Mouse (Mus musculus) left cerebral cortex, adult 6 months (tissue): ENCODE results near the gene Strip1. TPM values are rescaled to one million over a fixed set of nuclear protein-coding genes. Genes with fewer than 3 reads are reported as not detected.

Experiments
- long read RNA-seq, 2 experiments: library from polyadenylated mRNA; unstranded; transcript quantifications; one replicate each; pipeline ENCODE4 v2.0.0; 2019 to 2020
- polyA plus RNA-seq: library from polyadenylated mRNA; unstranded; fragments of <200 nt; fragmentation: Nextera tagmentation; gene quantifications from 2 replicates; pipeline ENCODE4 v1.2.3, GENCODE M21; 2021

Gene Strip1
- 40.1 and 50.6 TPM in 2 replicates for polyA plus RNA-seq
- long read RNA-seq, experiment 1, transcript Strip1-201 (21 exons, 3,215 nt): major isoform, 340 of 426 reads
- long read RNA-seq, experiment 1, partial matches to known transcripts: 33 of 426 reads
- long read RNA-seq, experiment 1, other reads (novel, unspliced or antisense): 51 of 426 reads
- long read RNA-seq, experiment 2, transcript Strip1-205 (1 exons, 1,550 nt): minor isoform, 7 of 60 reads
- long read RNA-seq, experiment 2, transcript Strip1-201 (21 exons, 3,215 nt): major isoform, 35 of 60 reads
- long read RNA-seq, experiment 2, partial matches to known transcripts: 16 of 60 reads
- long read RNA-seq, experiment 2, other reads (novel, unspliced or antisense): 2 of 60 reads

DNA sequence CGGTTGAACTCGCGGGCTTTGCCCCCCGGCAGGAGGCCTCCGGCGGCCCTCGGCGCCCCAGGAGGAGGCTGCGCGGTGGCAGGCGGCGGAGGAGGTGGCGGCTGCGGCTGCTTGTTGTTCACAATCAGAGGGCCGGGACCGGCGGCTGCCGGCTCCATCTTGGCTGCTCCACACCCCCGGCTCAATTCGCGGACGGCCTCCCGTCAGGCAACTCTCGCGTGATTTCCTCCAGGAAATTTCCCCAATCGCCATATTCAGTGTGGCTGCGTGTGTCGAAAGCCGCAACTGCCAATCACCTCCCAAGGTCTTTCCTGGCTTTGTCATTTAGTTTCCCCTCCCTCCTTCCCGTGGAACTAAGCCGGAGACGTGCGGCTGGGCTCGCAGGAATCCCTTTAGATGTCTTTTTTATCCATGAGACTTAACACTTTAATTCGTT, at the start of gene Strip1:
Strip1 (minus strand) TSS at position 172 of the 436 bp plus-strand sequence.

DNA sequence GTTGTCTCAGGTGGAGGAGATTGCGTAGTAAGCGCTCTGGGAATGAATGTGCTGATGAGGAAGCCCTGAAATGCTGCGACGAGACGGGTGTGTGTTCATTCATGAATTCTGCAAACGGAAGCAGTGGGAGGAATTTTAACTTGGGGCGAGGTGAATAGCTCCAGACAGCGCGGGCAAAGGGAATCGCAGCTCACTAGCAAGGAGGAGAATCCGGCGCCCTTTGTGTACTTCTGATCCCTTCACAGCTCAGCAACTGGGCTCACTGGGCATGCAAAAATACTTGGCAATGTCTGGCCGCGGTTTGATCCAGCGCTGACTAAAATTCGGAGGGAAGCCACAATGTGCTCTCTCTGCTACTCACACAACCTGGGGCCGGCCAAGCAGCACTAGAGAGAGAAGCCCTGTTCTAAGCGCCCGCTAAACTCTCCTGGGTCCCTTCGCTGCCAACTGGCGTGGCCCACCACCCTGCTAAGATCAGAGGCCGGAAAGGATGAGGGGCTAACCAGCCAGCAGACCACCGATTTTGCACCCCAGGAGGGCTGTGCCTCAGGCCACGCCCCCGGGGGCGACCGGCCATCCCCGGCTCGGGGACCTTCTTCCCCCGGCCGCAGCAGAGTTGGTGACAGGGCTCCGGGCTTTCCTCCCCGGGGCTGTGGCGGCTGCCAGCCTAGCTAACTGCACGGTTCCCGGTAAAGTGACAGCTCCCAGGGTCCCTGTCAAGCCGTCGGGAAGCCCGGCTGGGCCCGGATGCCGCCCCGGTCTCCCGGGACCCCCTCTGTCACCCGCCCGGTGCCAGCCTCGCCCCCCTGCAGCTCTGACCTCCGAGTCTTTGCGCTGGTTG, 592 bp downstream of the Strip1 start, which contains the start of gene Gm10961:
Gm10961 (plus strand) TSS at position 641 of the 841 bp plus-strand sequence.

DNA sequence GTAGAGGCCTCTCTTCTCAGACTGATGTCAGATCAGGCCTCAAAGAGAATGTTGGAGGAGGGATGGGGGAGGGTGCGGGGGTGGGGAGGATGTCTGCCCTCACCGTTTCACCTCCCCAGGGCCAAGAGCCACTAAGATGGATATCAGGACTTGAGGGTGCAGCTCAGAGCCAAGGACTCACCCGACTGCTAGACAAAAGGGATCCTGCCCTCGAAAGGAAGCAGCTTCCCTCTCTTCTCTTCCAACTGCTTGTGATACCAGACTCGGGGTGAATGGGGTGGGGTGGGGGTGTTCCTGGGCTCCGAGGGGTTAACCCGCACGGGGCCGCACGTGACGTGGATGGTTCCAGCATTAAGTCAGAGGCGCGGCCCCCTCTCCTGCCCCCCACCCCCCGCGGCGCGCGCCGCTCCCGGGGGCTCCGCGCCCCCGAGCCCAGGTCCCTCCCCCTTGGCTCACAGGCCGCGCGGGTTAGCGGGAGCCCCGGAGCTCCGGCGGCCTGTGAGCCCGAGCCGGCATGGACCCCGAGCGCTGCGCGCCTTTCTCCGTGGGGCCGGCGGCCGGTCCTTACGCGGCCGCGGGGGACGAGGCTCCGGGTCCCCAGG, 36.7 kb downstream of the Strip1 start, which contains the start of gene Alx3:
Alx3 (plus strand) TSS at position 370 of the 602 bp plus-strand sequence.

Other genes with a start within 250 kb of the Strip1 start
- gene Kcnc4, start 172.1 kb downstream of the Strip1 start, polyA plus RNA-seq: 17.8 and 37.8 TPM in 2 replicates
- 141 and 154 TPM in 2 replicates for gene Slc6a17, start 113.7 kb downstream of the Strip1 start, polyA plus RNA-seq
- gene Ubl4b, start 76.6 kb downstream of the Strip1 start, polyA plus RNA-seq: not detected in 2 replicates
- gene Alx3, start 36.7 kb downstream of the Strip1 start, polyA plus RNA-seq: 0.93 and 1.4 TPM in 2 replicates
- not detected in 2 replicates for gene Gm10961, start 372 bp downstream of the Strip1 start, polyA plus RNA-seq
- gene Ahcyl1, start 64.9 kb upstream of the Strip1 start, polyA plus RNA-seq: 64.2 and 68.1 TPM in 2 replicates
- 2.2 and 3.8 TPM in 2 replicates for gene Csf1, start 128.8 kb upstream of the Strip1 start, polyA plus RNA-seq
- gene Eps8l3, start 245.5 kb upstream of the Strip1 start, polyA plus RNA-seq: not detected in 2 replicates